Mouse (Mus musculus) hindbrain, postnatal 0 days (tissue): ENCODE results near the gene Tjp3. TPM values are rescaled to one million over a fixed set of nuclear protein-coding genes. Genes with fewer than 3 reads are reported as not detected.

Experiments
- ATAC-seq: fragments of 200-750 bp; cut with Nextera tagmentation; 2 replicates; pipeline ENCODE4 v1.8.0; 2017; ENCODE audit warnings: mild to moderate bottlenecking, moderate TSS enrichment, moderate library complexity
- DNase-seq: peaks from one replicate; pipeline ENCODE4 v3.0.0-alpha.2; 2015; ENCODE audit warnings: low spot score
- H3K27ac ChIP-seq: fragments of 300-500 bp; sonication (generic); 2 replicates; pipeline ENCODE4 v1.5.1; 2014; ENCODE audit warnings: mild to moderate bottlenecking
- H3K27me3 ChIP-seq: fragments of 300-500 bp; sonication (generic); 2 replicates; pipeline ENCODE4 v1.6.1; 2014; ENCODE audit warnings: low read length, mixed read lengths; ENCODE audit not compliant: insufficient read depth
- H3K36me3 ChIP-seq: fragments of 300-500 bp; sonication (generic); 2 replicates; pipeline ENCODE4 v1.6.1; 2014; ENCODE audit warnings: low read length, mixed read lengths; ENCODE audit not compliant: insufficient read depth
- H3K4me1 ChIP-seq: fragments of 300-500 bp; sonication (generic); 2 replicates; pipeline ENCODE4 v1.6.1; 2014; ENCODE audit warnings: antibody characterized with exemption, low read length, mixed read lengths; ENCODE audit not compliant: insufficient read depth
- H3K4me2 ChIP-seq: fragments of 300-500 bp; sonication (generic); 2 replicates; pipeline ENCODE4 v1.6.1; 2014; ENCODE audit warnings: low read depth, mild to moderate bottlenecking, low read length, moderate library complexity, mixed read lengths
- H3K4me3 ChIP-seq: fragments of 300-500 bp; sonication (generic); 2 replicates; pipeline ENCODE4 v1.5.1; 2014; ENCODE audit warnings: low read length
- H3K9ac ChIP-seq: fragments of 300-500 bp; sonication (generic); replicated peaks from 2 replicates; pipeline ENCODE4 v1.6.1; 2014; ENCODE audit warnings: mild to moderate bottlenecking, low read length, moderate library complexity, mixed read lengths
- H3K9me3 ChIP-seq: fragments of 300-500 bp; sonication (generic); 2 replicates; pipeline ENCODE4 v1.6.1; 2016; ENCODE audit warnings: low read length, mixed read lengths
- CTCF ChIP-seq: IDR thresholded peaks from 2 replicates; pipeline ENCODE4 v1.5.1; 2016; ENCODE audit warnings: antibody characterized with exemption, control low read depth, low read depth
- WGBS: fragments of 180-500 bp; shearing (Covaris S2); extraction: QIAGEN DNeasy Blood & Tissue Kit; methylation state at CpG from one replicate; pipeline ENCODE4 v1.1.7; 2014; 5-methylcytosine and 5-hydroxymethylcytosine counted together
- polyA plus RNA-seq: library from polyadenylated mRNA; unstranded; fragments of >200 nt; fragmentation: Nextera tagmentation; extraction: Ambion mirVana; gene quantifications from 2 replicates; pipeline ENCODE4 v1.2.1, GENCODE M21; 2015
- total RNA-seq: library from RNA; depleted of rRNA; stranded (reverse); fragments of >200 nt; gene quantifications from 2 replicates; pipeline ENCODE4 v1.2.3, GENCODE M21; 2014

The Tjp3 gene
- total and polyA plus RNA-seq, 2 experiments from 2014 or later = 3.9 to 6.0 TPM

- H3K27me3 ChIP-seq = no peaks in the 10 kb centered on the region
- H3K27ac ChIP-seq = no peak overlapping the region
- no peak overlapping the region for H3K9ac ChIP-seq
- no peaks in the 10 kb centered on the region for H3K9me3 ChIP-seq
- no peak overlapping the region for H3K4me2 ChIP-seq
- H3K4me1 ChIP-seq = no peaks in the 10 kb centered on the region
- peaks cover 79% of the 10 kb centered on the region for H3K36me3 ChIP-seq
- ATAC-seq (no peak), DNase-seq (no peak)
- whole genome bisulfite sequencing = 85% methylated on average over 13 of the region's 13 CpGs
- H3K4me3 ChIP-seq = no peak overlapping the region
- TF ChIP-seq CTCF = no peak
Observed at GRCm38 (mm10) chr10:81313581-81313980, 22.2 kb upstream of the Tjp3 start.

DNA sequence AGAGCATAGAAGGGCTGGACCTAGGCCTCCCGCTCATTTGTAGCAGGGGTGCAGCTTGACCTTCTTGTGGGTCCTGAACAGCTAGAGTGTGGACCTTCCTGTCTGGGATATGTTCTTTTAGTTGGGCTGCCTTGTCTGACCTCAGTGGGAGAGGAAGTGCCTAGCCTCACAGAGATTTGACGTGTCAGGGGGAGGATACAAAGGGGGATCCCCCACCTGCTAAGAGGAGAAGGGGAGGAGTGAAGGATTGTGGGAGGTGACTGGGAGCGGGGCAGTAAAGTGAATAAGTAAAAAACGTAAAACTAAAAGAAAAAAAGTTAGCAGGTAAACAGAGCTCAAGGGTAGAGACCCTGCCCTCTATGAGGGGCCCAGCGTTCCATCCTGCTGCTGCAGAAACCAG, 18.2 kb upstream of the Tjp3 start:
- no peak overlapping the region for H3K4me3 ChIP-seq
- no peak overlapping the region for H3K9ac ChIP-seq
- H3K4me1 ChIP-seq = no peaks in the 10 kb centered on the region
- H3K4me2 ChIP-seq = no peak overlapping the region
- no peaks in the 10 kb centered on the region for H3K9me3 ChIP-seq
- H3K27me3 ChIP-seq = no peaks in the 10 kb centered on the region
- H3K36me3 ChIP-seq = peaks cover 79% of the 10 kb centered on the region
- no peak for TF ChIP-seq CTCF
- no peak for ATAC-seq
- no peak for DNase-seq
- H3K27ac ChIP-seq = no peak overlapping the region
- 86% methylated on average over 5 of the region's 5 CpGs for WGBS

DNA sequence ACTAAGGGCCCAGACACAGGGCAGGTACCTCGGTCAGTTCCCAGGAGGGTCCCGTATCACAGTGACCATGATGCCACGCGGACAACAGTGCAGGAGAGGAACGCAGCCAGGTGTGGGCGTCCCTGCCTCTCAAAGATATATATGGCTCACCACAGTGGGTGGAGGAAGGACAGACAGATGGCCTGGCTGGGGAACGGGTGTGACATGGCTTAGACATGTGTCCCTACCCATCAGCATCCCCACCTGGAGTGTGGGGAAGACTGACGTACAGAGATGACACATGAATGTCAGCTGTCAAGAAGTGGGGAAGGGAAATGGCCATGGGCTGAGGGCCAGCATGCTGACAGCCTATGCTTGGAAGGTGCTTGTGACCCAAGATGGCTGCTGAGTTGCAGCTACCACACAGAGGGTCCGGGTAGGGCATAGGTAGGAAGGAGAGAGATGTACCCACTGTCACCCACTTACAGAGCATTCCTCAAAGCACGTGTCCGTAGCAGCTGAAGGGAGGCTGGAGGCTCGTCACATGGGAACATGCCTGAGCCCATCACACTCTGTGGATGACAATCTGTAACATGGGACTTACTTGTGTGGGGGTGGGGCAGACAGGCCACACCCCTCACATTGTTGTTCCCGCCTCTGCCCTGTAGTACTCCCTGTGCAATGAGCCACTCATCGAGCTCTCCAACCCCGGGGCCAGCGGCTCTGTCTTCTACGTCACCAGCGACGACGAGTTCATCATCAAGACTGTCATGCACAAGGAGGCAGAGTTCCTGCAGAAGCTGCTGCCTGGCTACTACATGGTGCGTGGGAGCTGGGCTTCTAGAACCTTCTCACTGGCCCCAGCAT, 15.7 kb upstream of the Tjp3 start:
- WGBS = 94% methylated on average over 21 of the region's 21 CpGs
- no peaks in the 10 kb centered on the region for H3K4me1 ChIP-seq
- no peak for DNase-seq
- H3K4me3 ChIP-seq = no peak overlapping the region
- no peaks in the 10 kb centered on the region for H3K27me3 ChIP-seq
- no peak overlapping the region for H3K27ac ChIP-seq
- no peak for TF ChIP-seq CTCF
- H3K4me2 ChIP-seq = no peak overlapping the region
- H3K36me3 ChIP-seq = peaks cover 60% of the 10 kb centered on the region
- no peaks in the 10 kb centered on the region for H3K9me3 ChIP-seq
- no peak overlapping the region for H3K9ac ChIP-seq
- ATAC-seq = no peak

DNA sequence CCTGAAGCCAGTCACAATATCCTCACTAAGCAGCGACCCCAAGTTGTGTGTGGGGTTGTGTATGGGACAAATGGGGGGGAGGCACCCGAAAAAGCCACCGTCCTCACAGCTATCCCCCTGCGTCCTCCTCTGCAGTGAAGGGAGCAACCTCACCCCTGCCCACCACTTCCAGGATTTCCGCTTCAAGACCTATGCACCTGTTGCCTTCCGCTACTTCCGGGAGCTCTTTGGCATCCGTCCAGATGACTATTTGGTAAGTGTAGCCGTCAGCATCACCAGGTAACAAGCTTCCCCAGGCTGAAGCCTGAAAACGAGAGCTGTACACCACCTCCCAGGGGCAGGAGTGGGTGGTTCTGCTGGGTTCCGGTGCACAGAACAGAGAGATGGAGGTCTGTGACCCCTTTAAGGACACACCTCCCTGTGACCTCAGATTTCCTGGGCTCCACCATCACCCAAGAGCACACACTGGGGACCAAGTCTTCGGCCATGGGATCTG, 14.8 kb upstream of the Tjp3 start:
- Histone ChIP-seq H3K4me3 (no peak overlapping the region), H3K4me1 (no peaks in the 10 kb centered on the region), H3K9ac (no peak overlapping the region), H3K4me2 (no peak overlapping the region), H3K36me3 (peaks cover 52% of the 10 kb centered on the region), H3K27me3 (no peaks in the 10 kb centered on the region), H3K27ac (no peak overlapping the region), H3K9me3 (no peaks in the 10 kb centered on the region)
- no peak for ATAC-seq
- no peak for TF ChIP-seq CTCF
- DNase-seq = no peak
- 92% methylated on average over 12 of the region's 12 CpGs for WGBS

DNA sequence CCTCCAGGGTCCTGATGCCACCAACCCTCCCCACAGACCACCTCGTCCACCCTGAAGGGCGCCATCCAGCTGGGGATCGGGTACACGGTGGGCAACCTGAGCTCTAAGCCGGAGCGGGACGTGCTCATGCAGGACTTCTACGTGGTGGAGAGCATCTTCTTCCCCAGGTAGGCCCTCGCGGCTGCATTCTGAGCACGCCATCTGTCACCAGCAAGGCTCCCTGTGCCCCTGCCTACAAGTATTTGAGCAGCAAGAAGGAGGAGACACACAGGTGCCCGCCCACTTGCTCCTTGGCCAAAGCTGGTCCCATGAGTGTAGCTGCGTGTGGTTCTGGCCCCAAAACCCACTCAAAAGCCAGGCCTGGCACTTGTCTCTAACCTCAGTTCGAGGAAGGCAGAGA, 14.3 kb upstream of the Tjp3 start:
- H3K9ac ChIP-seq = no peak overlapping the region
- H3K4me1 ChIP-seq = no peaks in the 10 kb centered on the region
- DNase-seq = no peak
- H3K9me3 ChIP-seq = no peaks in the 10 kb centered on the region
- no peak overlapping the region for H3K4me2 ChIP-seq
- no peak overlapping the region for H3K4me3 ChIP-seq
- peaks cover 46% of the 10 kb centered on the region for H3K36me3 ChIP-seq
- 93% methylated on average over 14 of the region's 14 CpGs for WGBS
- no peak for TF ChIP-seq CTCF
- no peaks in the 10 kb centered on the region for H3K27me3 ChIP-seq
- no peak for ATAC-seq
- H3K27ac ChIP-seq = no peak overlapping the region

- Histone ChIP-seq H3K27ac (no peak overlapping the region), H3K4me1 (peaks cover 4% of the 10 kb centered on the region; the same call in 1 of the 2 replicates), H3K36me3 (peaks cover 36% of the 10 kb centered on the region), H3K27me3 (no peaks in the 10 kb centered on the region), H3K4me3 (no peak overlapping the region), H3K9ac (no peak overlapping the region), H3K4me2 (no peak overlapping the region), H3K9me3 (no peaks in the 10 kb centered on the region)
- WGBS = 19% methylated on average over 6 of the region's 9 CpGs
- DNase-seq (peak; percentile 57), ATAC-seq (peak; percentile 55; the same call in 1 of the 2 replicates)
- TF ChIP-seq CTCF = peak; percentile 86
Observed at GRCm38 (mm10) chr10:81304597-81305238, 13.3 kb upstream of the Tjp3 start.
